Mouse (Mus musculus) MEL (cell line): ENCODE measurements around the gene Card9. TPM values are rescaled to one million over a fixed set of nuclear protein-coding genes. Genes with fewer than 3 reads are reported as not detected.

Experiments
- DNase-seq: peaks from one replicate; pipeline ENCODE4 v3.0.0; 2011; ENCODE audit warnings: low read depth, low spot score
- H3K27ac ChIP-seq: 2 replicates; pipeline ENCODE4 v1.5.1; 2012; ENCODE audit warnings: low read depth, mild to moderate bottlenecking, control low read depth, low read length, moderate library complexity; ENCODE audit not compliant: control insufficient read depth
- H3K27me3 ChIP-seq, 2 experiments: fragments of 150-350 bp in 1 of 2; sonication (generic) in 1 of 2; 2 replicates each; pipeline ENCODE4 v1.6.1; 2012; ENCODE audit warnings: low read length in 2 of 2, mild to moderate bottlenecking in 2 of 2, improper control_type of control experiment in 1 of 2, moderate library complexity in 1 of 2; ENCODE audit not compliant: insufficient read depth in 2 of 2, control insufficient read depth in 1 of 2
- H3K36me3 ChIP-seq, 2 experiments: 2 replicates each; pipeline ENCODE4 v1.6.1; 2012 to 2014; ENCODE audit warnings: low read length in 2 of 2, improper control_type of control experiment in 1 of 2, inconsistent platforms in 1 of 2, mild to moderate bottlenecking in 1 of 2; ENCODE audit not compliant: insufficient read depth in 2 of 2, control insufficient read depth in 1 of 2
- H3K4me1 ChIP-seq, 2 experiments: fragments of 150-350 bp in 1 of 2; sonication (generic) in 1 of 2; 2 replicates each; pipeline ENCODE4 v1.6.1; 2012; ENCODE audit warnings: low read length in 2 of 2, improper control_type of control experiment in 1 of 2, mild to moderate bottlenecking in 1 of 2; ENCODE audit not compliant: insufficient read depth in 2 of 2, control insufficient read depth in 1 of 2
- H3K4me3 ChIP-seq, 2 experiments: fragments of 150-350 bp in 1 of 2; sonication (generic) in 1 of 2; 2 replicates each; pipeline ENCODE4 v1.5.1; 2012; ENCODE audit warnings: low read depth in 2 of 2, low read length in 2 of 2, mild to moderate bottlenecking in 2 of 2, moderate library complexity in 2 of 2, control low read depth in 1 of 2, improper control_type of control experiment in 1 of 2; ENCODE audit not compliant: control insufficient read depth in 1 of 2, insufficient read depth in 1 of 2
- H3K79me2 ChIP-seq: 2 replicates; pipeline ENCODE4 v1.6.1; 2012; ENCODE audit warnings: mild to moderate bottlenecking, low read length, moderate library complexity; ENCODE audit not compliant: control insufficient read depth, poor library complexity, insufficient read depth
- H3K9ac ChIP-seq: 2 replicates; pipeline ENCODE4 v1.6.1; 2012; ENCODE audit warnings: low read depth, mild to moderate bottlenecking, control low read depth, low read length, moderate library complexity; ENCODE audit not compliant: control insufficient read depth, poor library complexity, severe bottlenecking
- H3K9me3 ChIP-seq: fragments of 150-350 bp; sonication (generic); replicated peaks from 2 replicates; pipeline ENCODE4 v1.6.1; 2012; ENCODE audit warnings: mild to moderate bottlenecking, low read length, improper control_type of control experiment, moderate library complexity; ENCODE audit not compliant: insufficient read depth
- CHD1 ChIP-seq: IDR thresholded peaks from 2 replicates; pipeline ENCODE4 v1.6.1; 2012; ENCODE audit warnings: low read depth, mild to moderate bottlenecking, inconsistent platforms, low read length, improper control_type of control experiment
- CHD2 ChIP-seq: IDR thresholded peaks from 2 replicates; pipeline ENCODE4 v1.6.1; 2011; ENCODE audit warnings: low read length, improper control_type of control experiment
- CTCF ChIP-seq, 3 experiments: IDR thresholded peaks in 2 of 3; conservative IDR thresholded peaks in 1 of 3; 2 replicates each; pipeline ENCODE4 v1.5.1; 2011 to 2012; ENCODE audit warnings: low read length in 3 of 3, low read depth in 2 of 3, mild to moderate bottlenecking in 2 of 3, improper control_type of control experiment in 1 of 3, inconsistent platforms in 1 of 3, mixed read lengths in 1 of 3, moderate library complexity in 1 of 3; ENCODE audit not compliant: control insufficient read depth in 1 of 3, insufficient read depth in 1 of 3, poor library complexity in 1 of 3, severe bottlenecking in 1 of 3
- E2F4 ChIP-seq: IDR thresholded peaks from 2 replicates; pipeline ENCODE4 v1.6.1; 2011; ENCODE audit warnings: low read depth, low read length, improper control_type of control experiment, borderline replicate concordance
- ELF1 ChIP-seq: IDR thresholded peaks from 2 replicates; pipeline ENCODE4 v1.6.1; 2014; ENCODE audit warnings: low read depth, mild to moderate bottlenecking, inconsistent platforms, low read length, improper control_type of control experiment, moderate library complexity
- ETS1 ChIP-seq: IDR thresholded peaks from 2 replicates; pipeline ENCODE4 v1.6.1; 2012; ENCODE audit warnings: low read depth, mild to moderate bottlenecking, inconsistent platforms, low read length, improper control_type of control experiment, moderate library complexity
- GABPA ChIP-seq: IDR thresholded peaks from 2 replicates; pipeline ENCODE4 v1.6.1; 2012; ENCODE audit warnings: low read depth, mild to moderate bottlenecking, inconsistent platforms, low read length, improper control_type of control experiment, moderate library complexity
- GATA1 ChIP-seq: IDR thresholded peaks from 2 replicates; pipeline ENCODE4 v1.6.1; 2011; ENCODE audit warnings: low read depth, low read length, improper control_type of control experiment
- HCFC1 ChIP-seq: IDR thresholded peaks from 2 replicates; pipeline ENCODE4 v1.6.1; 2012; ENCODE audit warnings: low read depth, mild to moderate bottlenecking, inconsistent platforms, low read length, improper control_type of control experiment, moderate library complexity
- JUND ChIP-seq: IDR thresholded peaks from 2 replicates; pipeline ENCODE4 v1.6.1; 2011; ENCODE audit warnings: low read depth, mild to moderate bottlenecking, improper control_type of control experiment, low read length
- KAT2A ChIP-seq: conservative IDR thresholded peaks from 2 replicates; pipeline ENCODE4 v1.6.1; 2012; ENCODE audit warnings: low read depth, low read length, improper control_type of control experiment, inconsistent platforms
- MAX ChIP-seq: IDR thresholded peaks from 2 replicates; pipeline ENCODE4 v1.6.1; 2011; ENCODE audit warnings: low read length, improper control_type of control experiment
- MAZ ChIP-seq: IDR thresholded peaks from 2 replicates; pipeline ENCODE4 v1.6.1; 2012; ENCODE audit warnings: low read depth, mild to moderate bottlenecking, inconsistent platforms, low read length, improper control_type of control experiment
- MEF2A ChIP-seq: IDR thresholded peaks from 2 replicates; pipeline ENCODE4 v1.6.1; 2014; ENCODE audit warnings: low read depth, mild to moderate bottlenecking, inconsistent platforms, low read length, improper control_type of control experiment; ENCODE audit not compliant: poor library complexity, insufficient replicate concordance, severe bottlenecking; ENCODE audit errors: extremely low read depth
- MXI1 ChIP-seq: IDR thresholded peaks from 2 replicates; pipeline ENCODE4 v1.6.1; 2011; ENCODE audit warnings: mild to moderate bottlenecking, low read depth, low read length, improper control_type of control experiment
- MYB ChIP-seq: IDR thresholded peaks from 2 replicates; pipeline ENCODE4 v1.6.1; 2011; ENCODE audit warnings: mild to moderate bottlenecking, low read depth, low read length, improper control_type of control experiment
- MYC ChIP-seq: IDR thresholded peaks from 2 replicates; pipeline ENCODE4 v1.6.1; 2011; ENCODE audit warnings: low read depth, mild to moderate bottlenecking, low read length, improper control_type of control experiment, moderate library complexity
- NELFE ChIP-seq: IDR thresholded peaks from 2 replicates; pipeline ENCODE4 v1.6.1; 2011; ENCODE audit warnings: low read depth, low read length, improper control_type of control experiment
- NRF1 ChIP-seq: IDR thresholded peaks from 2 replicates; pipeline ENCODE4 v1.6.1; 2014; ENCODE audit warnings: low read depth, mild to moderate bottlenecking, inconsistent platforms, low read length, improper control_type of control experiment, moderate library complexity; ENCODE audit not compliant: poor library complexity, insufficient read depth, severe bottlenecking
- POLR2A ChIP-seq, 2 experiments: IDR thresholded peaks; 2 replicates each; pipeline ENCODE4 v1.6.1; 2011 to 2012; ENCODE audit warnings: low read length in 2 of 2, mild to moderate bottlenecking in 2 of 2, control low read depth in 1 of 2, improper control_type of control experiment in 1 of 2, low read depth in 1 of 2, moderate library complexity in 1 of 2; ENCODE audit not compliant: control insufficient read depth in 1 of 2, insufficient read depth in 1 of 2, poor library complexity in 1 of 2
- POLR2AphosphoS2 ChIP-seq: IDR thresholded peaks from 2 replicates; pipeline ENCODE4 v1.6.1; 2011; ENCODE audit warnings: low read length, improper control_type of control experiment
- POLR2AphosphoS5 ChIP-seq: IDR thresholded peaks from 2 replicates; pipeline ENCODE4 v1.6.1; 2012; ENCODE audit warnings: low read depth, borderline replicate concordance, mild to moderate bottlenecking, inconsistent platforms, low read length, moderate library complexity, mixed read lengths
- RAD21 ChIP-seq: IDR thresholded peaks from 2 replicates; pipeline ENCODE4 v1.6.1; 2011; ENCODE audit warnings: mild to moderate bottlenecking, low read depth, low read length, improper control_type of control experiment
- RCOR1 ChIP-seq: IDR thresholded peaks from 2 replicates; pipeline ENCODE4 v1.6.1; 2012; ENCODE audit warnings: low read depth, mild to moderate bottlenecking, inconsistent platforms, low read length, improper control_type of control experiment
- SIN3A ChIP-seq: IDR thresholded peaks from 2 replicates; pipeline ENCODE4 v1.6.1; 2012; ENCODE audit warnings: low read length, improper control_type of control experiment, inconsistent platforms
- SMC3 ChIP-seq: IDR thresholded peaks from 2 replicates; pipeline ENCODE4 v1.6.1; 2011; ENCODE audit warnings: low read depth, low read length, improper control_type of control experiment
- TAL1 ChIP-seq: IDR thresholded peaks from 2 replicates; pipeline ENCODE4 v1.6.1; 2012; ENCODE audit warnings: mild to moderate bottlenecking, inconsistent platforms, low read length, moderate library complexity, mixed read lengths
- TBP ChIP-seq: IDR thresholded peaks from 2 replicates; pipeline ENCODE4 v1.8.0; 2011; ENCODE audit warnings: low read depth, low read length, improper control_type of control experiment
- TCF12 ChIP-seq: IDR thresholded peaks from 2 replicates; pipeline ENCODE4 v1.6.1; 2014; ENCODE audit warnings: low read depth, mild to moderate bottlenecking, inconsistent platforms, low read length, improper control_type of control experiment, moderate library complexity
- USF1 ChIP-seq: IDR thresholded peaks from 2 replicates; pipeline ENCODE4 v1.6.1; 2014; ENCODE audit warnings: low read depth, mild to moderate bottlenecking, inconsistent platforms, low read length, improper control_type of control experiment, moderate library complexity
- ZC3H11A ChIP-seq: IDR thresholded peaks from 2 replicates; pipeline ENCODE4 v1.6.1; 2012; ENCODE audit warnings: low read depth, mild to moderate bottlenecking, inconsistent platforms, low read length, improper control_type of control experiment
- ZKSCAN1 ChIP-seq: IDR thresholded peaks from 2 replicates; pipeline ENCODE4 v1.6.1; 2012; ENCODE audit warnings: low read depth, mild to moderate bottlenecking, inconsistent platforms, low read length, improper control_type of control experiment, moderate library complexity
- ZMIZ1 ChIP-seq: IDR thresholded peaks from 2 replicates; pipeline ENCODE4 v1.6.1; 2012; ENCODE audit warnings: low read depth, mild to moderate bottlenecking, inconsistent platforms, low read length, improper control_type of control experiment, moderate library complexity
- ZNF384 ChIP-seq: IDR thresholded peaks from 2 replicates; pipeline ENCODE4 v1.6.1; 2012; ENCODE audit warnings: low read depth, mild to moderate bottlenecking, inconsistent platforms, low read length, improper control_type of control experiment
- polyA plus RNA-seq, 2 experiments: library from polyadenylated mRNA; stranded (reverse) in 1 of 2; unstranded in 1 of 2; fragments of >175 nt in 1 of 2; fragments of >200 nt in 1 of 2; gene quantifications; 2 replicates each; pipeline versions ENCODE4 v1.2.1 to v1.2.4; 2012; ENCODE audit warnings: low replicate concordance in 2 of 2, low read depth in 1 of 2; ENCODE audit not compliant: insufficient read length in 2 of 2, insufficient read depth in 1 of 2, missing spikeins in 1 of 2
- total RNA-seq: library from RNA; depleted of rRNA; stranded (reverse); fragments of 300-350 nt; gene quantifications from 2 replicates; pipeline ENCODE4 v1.2.3, GENCODE M21; 2012

Card9 gene
- total and polyA plus RNA-seq, 3 experiments: 0.35 to 0.72 TPM; not detected in 1

DNA sequence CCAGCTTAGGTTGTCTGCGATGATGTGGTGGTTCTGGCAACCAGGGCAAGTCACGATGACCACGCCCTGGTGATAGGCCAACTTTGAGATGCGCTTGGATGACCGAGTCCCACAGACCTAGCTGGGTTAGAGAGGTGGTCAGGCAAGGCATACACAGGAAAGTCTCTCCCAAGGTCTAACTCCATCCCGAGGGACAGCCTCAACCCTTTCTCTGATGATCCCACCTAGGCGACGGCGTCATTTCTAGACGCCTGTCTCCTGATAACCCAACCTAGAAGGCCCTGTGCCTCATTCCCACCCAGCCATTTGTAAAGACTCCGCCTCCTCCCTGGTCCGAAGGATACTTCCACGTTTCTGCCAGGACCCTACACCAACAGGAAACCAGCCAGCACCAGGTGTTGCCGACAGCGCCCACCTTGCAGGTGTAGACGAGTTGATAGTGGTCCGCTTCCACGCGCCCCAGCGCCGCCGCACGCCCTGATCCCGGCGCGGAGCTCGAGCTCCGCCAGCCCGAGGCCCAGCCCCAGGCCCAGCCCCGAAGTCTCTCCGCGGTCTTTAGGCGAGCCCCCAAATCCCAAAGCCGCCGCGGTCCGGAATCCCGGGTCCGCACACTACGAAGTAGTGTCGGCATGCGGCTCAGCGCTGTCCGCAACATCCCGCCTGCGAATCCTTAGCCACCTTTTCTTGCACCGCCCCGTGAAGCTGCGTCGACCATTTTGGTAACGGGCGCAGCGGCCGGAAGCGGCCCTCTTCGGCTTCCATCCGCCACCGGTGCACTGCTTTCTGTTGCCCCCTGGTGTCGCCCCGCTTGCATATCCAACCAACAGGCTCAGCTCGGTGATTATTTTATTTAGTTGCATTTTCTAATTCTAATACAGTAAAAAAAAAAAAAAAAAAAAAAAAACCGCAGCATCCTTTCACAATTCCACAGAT, 9.1 kb downstream of the Card9 start, which contains the start of gene Dnlz:
Dnlz (minus strand) TSS at position 753 of the 933 bp plus-strand sequence.
- Histone ChIP-seq H3K27ac (peak within 1 kb of the TSS; percentile 60), H3K27me3 (no peaks in the 10 kb centered on the region; a peak in 1 of 4 replicates), H3K9ac (peak within 1 kb of the TSS; percentile 95), H3K4me3 (peak within 1 kb of the TSS; percentile 77 to 97), H3K79me2 (peaks cover 14% of the 10 kb centered on the region), H3K4me1 (peaks cover 0 to 15% of the 10 kb centered on the region in 2 experiments; a peak in 2 of 4 replicates), H3K36me3 (peaks cover 0 to 5% of the 10 kb centered on the region in 2 experiments; a peak in 2 of 4 replicates), H3K9me3 (no peaks in the 10 kb centered on the region)
- TF ChIP-seq TCF12: peak; percentile 54
- TF ChIP-seq ETS1: peak; percentile 43; the same call in 1 of the 2 replicates
- TF ChIP-seq USF1: no peak
- no peak for TF ChIP-seq E2F4
- peak; percentile 77; the same call in 1 of the 2 replicates for TF ChIP-seq KAT2A
- TF ChIP-seq CHD1: 0 out of 2 replicates have a peak, but pooled peaks have one; percentile 69
- TF ChIP-seq POLR2AphosphoS5: no peak
- TF ChIP-seq ZKSCAN1: no peak
- no peak for TF ChIP-seq MAX
- TF ChIP-seq NELFE: peak; percentile 16; the same call in 1 of the 2 replicates
- TF ChIP-seq NRF1: peak; percentile 38; the same call in 1 of the 2 replicates
- no peak for TF ChIP-seq JUND
- TF ChIP-seq MAZ: peak; percentile 40; the same call in 1 of the 2 replicates
- 0 out of 2 replicates have a peak, but pooled peaks have one; percentile 26 for TF ChIP-seq TBP
- peak; percentile 94 for TF ChIP-seq HCFC1
- TF ChIP-seq CTCF (IDR thresholded peaks at IDR 0.05 in 2 of 3, conservative IDR thresholded peaks at IDR 0.05 in 1 of 3; ENCODE audit: control insufficient read depth in 1 of 3, insufficient read depth in 1 of 3, low read depth in 2 of 3, low read length in 3 of 3, poor library complexity in 1 of 3, severe bottlenecking in 1 of 3): peak; percentile 25 to 76 (median 68); a peak in 5 of 6 replicates
- 0 out of 2 replicates have a peak, but pooled peaks have one; percentile 20 for TF ChIP-seq ZMIZ1
- TF ChIP-seq CHD2: no peak
- no peak for TF ChIP-seq TAL1
- peak; percentile 28 for TF ChIP-seq MXI1
- no peak for TF ChIP-seq MEF2A
- peak; percentile 26; the same call in 1 of the 2 replicates for TF ChIP-seq RCOR1
- peak in 1 of 2 experiments; percentile 71; a peak in 3 of 4 replicates for TF ChIP-seq POLR2A (IDR thresholded peaks at IDR 0.05; ENCODE audit: control insufficient read depth in 1 of 2, insufficient read depth in 1 of 2, low read depth in 1 of 2, low read length in 2 of 2, poor library complexity in 1 of 2)
- TF ChIP-seq MYB: no peak
- peak; percentile 87 for TF ChIP-seq SIN3A
- TF ChIP-seq GABPA: no peak; the same call in 1 of the 2 replicates
- 0 out of 2 replicates have a peak, but pooled peaks have one; percentile 7 for TF ChIP-seq POLR2AphosphoS2
- peak; percentile 63; the same call in 1 of the 2 replicates for TF ChIP-seq MYC
- TF ChIP-seq RAD21: peak; percentile 24
- peak; percentile 51 for TF ChIP-seq SMC3
- peak; percentile 43 for TF ChIP-seq GATA1
- peak; percentile 87 for TF ChIP-seq ELF1
- peak; percentile 83; the same call in 1 of the 2 replicates for TF ChIP-seq ZNF384
- TF ChIP-seq ZC3H11A: no peak; the same call in 1 of the 2 replicates
- DNase-seq: peak; percentile 95
